Mouse (Mus musculus): ENCODE data around the gene Upk2.

GRCm38 (mm10) chr9:44484311-44485104 lies 29.7 kb upstream of the Upk2 start:
- TF ChIP-seq TAL1 (IDR thresholded peaks at IDR 0.05; ENCODE audit: low read length), result no peak
- TF ChIP-seq GATA1 (IDR thresholded peaks at IDR 0.05; ENCODE audit: low read length), result no peak

All from erythroblast, embryonic 14.5 days (primary cell).